Mouse (Mus musculus) liver, adult 2 months (tissue): ENCODE data around the gene Bnc2.

Source experiments
- CTCF ChIP-seq: fragments of 200-500 bp; IDR thresholded peaks from 2 replicates; pipeline ENCODE4 v1.5.1; 2011; ENCODE audit warnings: low read depth, low read length, control low read depth
- POLR2A ChIP-seq: fragments of 200-500 bp; IDR thresholded peaks from 2 replicates; pipeline ENCODE4 v1.6.1; 2011; ENCODE audit warnings: low read length, control low read depth; ENCODE audit not compliant: insufficient read depth; ENCODE audit errors: extremely low read depth

DNA sequence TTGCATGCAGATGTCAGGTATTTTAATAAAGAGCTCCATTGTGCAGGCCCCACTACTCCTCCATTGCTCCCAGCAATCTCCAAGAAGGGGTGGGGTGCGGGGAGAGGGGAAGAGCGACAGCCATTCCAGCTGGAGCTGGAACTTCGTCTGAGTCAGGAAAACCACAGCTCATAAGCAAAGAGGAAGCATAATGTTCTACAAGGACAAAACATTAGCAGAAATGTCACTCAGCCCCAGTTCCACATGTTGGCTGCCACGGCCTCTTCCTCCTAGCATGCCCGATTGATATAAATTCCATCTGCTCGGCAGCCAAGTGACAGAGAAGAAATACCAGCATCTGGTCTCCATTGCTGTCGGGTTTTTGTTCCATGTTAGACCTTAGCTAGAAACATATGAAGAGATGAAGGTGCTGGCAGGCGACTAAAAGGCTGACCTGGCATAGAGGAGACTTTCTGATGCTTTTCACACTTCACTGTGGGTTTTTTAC is 312.7 kb downstream of the Bnc2 start:
- TF ChIP-seq POLR2A (no peak), CTCF (no peak)
